Mouse (Mus musculus) cerebellum, postnatal 10 days (tissue): ENCODE data around the gene Prkch.

Source experiments
- DNase-seq, 2 experiments: peaks; one replicate each; pipeline ENCODE4 v3.0.0; 2021; ENCODE audit warnings: mixed read lengths in 2 of 2

The Prkch gene

GRCm38 (mm10) chr12:73764649-73765525 lies 180.3 kb downstream of the Prkch start:
- DNase-seq, result no peak

- DNase-seq, result no peak
These were observed 181.6 kb downstream of the Prkch start for GRCm38 (mm10) chr12:73766152-73766551.

GRCm38 (mm10) chr12:73768788-73769187 lies 184.2 kb downstream of the Prkch start:
- peak in 1 of 2 experiments; percentile 23 for DNase-seq

GRCm38 (mm10) chr12:73769536-73769935 lies 184.9 kb downstream of the Prkch start:
- no peak for DNase-seq

- DNase-seq, result no peak
These were observed 186.2 kb downstream of the Prkch start for GRCm38 (mm10) chr12:73770771-73771170.

- DNase-seq, result no peak
These were observed 190.3 kb downstream of the Prkch start for GRCm38 (mm10) chr12:73774793-73775385.

- no peak for DNase-seq
These were observed 191.9 kb downstream of the Prkch start for GRCm38 (mm10) chr12:73776401-73776945.

GRCm38 (mm10) chr12:73777673-73778072 lies 193.1 kb downstream of the Prkch start:
- no peak for DNase-seq

- no peak for DNase-seq
These were observed 195.0 kb downstream of the Prkch start for GRCm38 (mm10) chr12:73779332-73780231.

GRCm38 (mm10) chr12:73781425-73782032 lies 196.9 kb downstream of the Prkch start:
- DNase-seq, result no peak

- DNase-seq, result peak; percentile 95 to 96
These were observed 202.3 kb downstream of the Prkch start for GRCm38 (mm10) chr12:73786909-73787308.

GRCm38 (mm10) chr12:73788850-73789249 lies 204.3 kb downstream of the Prkch start:
- peak; percentile 47 to 54 for DNase-seq

GRCm38 (mm10) chr12:73790571-73791108 lies 206.0 kb downstream of the Prkch start:
- no peak for DNase-seq

- DNase-seq, result no peak
These were observed 208.6 kb downstream of the Prkch start for GRCm38 (mm10) chr12:73793216-73793615.

GRCm38 (mm10) chr12:73793744-73794143 lies 209.1 kb downstream of the Prkch start:
- DNase-seq, result no peak

- peak; percentile 87 to 91 for DNase-seq
These were observed 209.7 kb downstream of the Prkch start for GRCm38 (mm10) chr12:73794151-73794883.

GRCm38 (mm10) chr12:73799671-73800070 lies 215.1 kb downstream of the Prkch start:
- no peak for DNase-seq

GRCm38 (mm10) chr12:73800886-73801285 lies 216.3 kb downstream of the Prkch start:
- no peak for DNase-seq

GRCm38 (mm10) chr12:73801845-73802244 lies 217.2 kb downstream of the Prkch start:
- no peak for DNase-seq

GRCm38 (mm10) chr12:73802379-73803057 lies 217.9 kb downstream of the Prkch start:
- DNase-seq, result no peak

- no peak for DNase-seq
These were observed 219.3 kb downstream of the Prkch start for GRCm38 (mm10) chr12:73803946-73804345.
